Mouse (Mus musculus) macrophage (primary cell): Measurements from ENCODE around the gene Slc25a42. TPM values are rescaled to one million over a fixed set of nuclear protein-coding genes. Genes with fewer than 3 reads are reported as not detected.

Experiments used
- H3K27ac ChIP-seq: fragments of 350-480 bp; formaldehyde crosslinking; 2 replicates; pipeline ENCODE4 v1.9.0; 2021
- H3K36me3 ChIP-seq: fragments of 350-480 bp; formaldehyde crosslinking; 2 replicates; pipeline ENCODE4 v1.9.0; 2021; ENCODE audit errors: inconsistent target
- H3K4me3 ChIP-seq: fragments of 350-480 bp; formaldehyde crosslinking; 2 replicates; pipeline ENCODE4 v1.9.0; 2021; ENCODE audit errors: inconsistent target
- H3K79me2 ChIP-seq: fragments of 350-480 bp; formaldehyde crosslinking; 2 replicates; pipeline ENCODE4 v1.9.0; 2021; ENCODE audit errors: inconsistent target
- WGBS: methylation state at CpG from one replicate; pipeline ENCODE4 v1.1.7; 2026; ENCODE audit warnings: inconsistent platforms; ENCODE audit not compliant: missing documents; 5-methylcytosine and 5-hydroxymethylcytosine counted together
- polyA plus RNA-seq: library from polyadenylated mRNA; stranded (reverse); fragments of 250-400 nt; gene quantifications from 3 replicates; pipeline ENCODE4 v1.2.4, GENCODE M21; 2018; ENCODE audit warnings: inconsistent platforms

Slc25a42 gene
- polyA plus RNA-seq, 1 experiment from 2014 or later: 1.1 TPM

GRCm38 (mm10) chr8:70139026-70139857 lies 72.9 kb downstream of the Slc25a42 start, which contains the start of the genes Rfxank, Borcs8 and Mef2b:
Gene Rfxank (minus strand): TSS chr8:70139154.
Gene Borcs8 (plus strand): TSS chr8:70139499.
Gene Mef2b (plus strand): TSS chr8:70139711.
- Histone ChIP-seq H3K4me3 (peak within 1 kb of the TSS; percentile 98), H3K79me2 (peaks cover 14% of the 10 kb centered on the region), H3K27ac (peak within 1 kb of the TSS; percentile 52), H3K36me3 (peaks cover 43% of the 10 kb centered on the region; the same call in 1 of the 2 replicates)
- under 1% methylated on average over 46 of the region's 46 CpGs for WGBS

GRCm38 (mm10) chr8:70137890-70138289 lies 74.2 kb downstream of the Slc25a42 start:
- Histone ChIP-seq H3K4me3 (no peak overlapping the region; the same call in 1 of the 2 replicates), H3K36me3 (peaks cover 43% of the 10 kb centered on the region), H3K27ac (no peak overlapping the region), H3K79me2 (peaks cover 21% of the 10 kb centered on the region)
- 81% methylated on average over 3 of the region's 4 CpGs for WGBS

DNA sequence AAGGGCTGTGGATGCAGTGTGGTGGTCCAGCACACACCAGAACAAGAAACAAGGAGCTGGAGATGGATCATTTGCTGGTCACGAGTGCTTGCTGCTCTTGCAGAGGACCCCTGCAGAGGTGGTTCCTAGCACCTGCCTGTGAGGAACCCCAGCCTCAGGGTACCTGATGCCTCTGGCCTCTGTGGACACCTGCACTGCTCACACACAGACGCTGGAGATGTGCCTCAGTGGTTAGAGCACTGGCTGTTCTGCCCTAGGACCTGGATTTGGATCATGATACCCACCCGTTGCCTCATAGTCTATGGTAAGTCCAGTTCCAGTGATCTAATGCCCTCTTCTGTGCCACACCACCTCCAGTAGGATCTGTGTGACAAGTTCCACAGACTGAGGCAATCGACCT lies 75.5 kb downstream of the Slc25a42 start:
- peaks cover 34% of the 10 kb centered on the region for H3K36me3 ChIP-seq
- no peak overlapping the region for H3K27ac ChIP-seq
- H3K79me2 ChIP-seq: peaks cover 34% of the 10 kb centered on the region
- 92% methylated on average over 4 of the region's 4 CpGs for WGBS
- no peak overlapping the region for H3K4me3 ChIP-seq

- Histone ChIP-seq H3K79me2 (peaks cover 25% of the 10 kb centered on the region), H3K27ac (no peak overlapping the region), H3K4me3 (no peak overlapping the region), H3K36me3 (peaks cover 34% of the 10 kb centered on the region)
- 93% methylated on average over 7 of the region's 9 CpGs for WGBS
Measured at GRCm38 (mm10) chr8:70134931-70135330, 77.2 kb downstream of the Slc25a42 start.

Other genes starting within 250 kb of the Slc25a42 start
- 38.2 to 65.2 TPM (median 54.8 TPM) in 3 replicates for gene Gatad2a, start 215.9 kb downstream of the Slc25a42 start, polyA plus RNA-seq
- gene Mau2, start 169.6 kb downstream of the Slc25a42 start, polyA plus RNA-seq: 11.9 to 29.5 TPM (median 18.7 TPM) in 3 replicates
- gene Sugp1, start 169.5 kb downstream of the Slc25a42 start, polyA plus RNA-seq: 21.0 to 34.1 TPM (median 22.9 TPM) in 3 replicates
- gene Tm6sf2, start 139.4 kb downstream of the Slc25a42 start, polyA plus RNA-seq: 0.10 TPM in 1 of 3 replicates, not detected in the others
- gene Hapln4, start 128.8 kb downstream of the Slc25a42 start, polyA plus RNA-seq: 0.03 TPM in 1 of 3 replicates, not detected in the others
- not detected in 3 replicates for gene Ncan, start 91.4 kb downstream of the Slc25a42 start, polyA plus RNA-seq
- 18.4 to 44.2 TPM (median 25.7 TPM) in 3 replicates for gene Nr2c2ap, start 81.0 kb downstream of the Slc25a42 start, polyA plus RNA-seq
- gene Rfxank, start 73.2 kb downstream of the Slc25a42 start, polyA plus RNA-seq: 4.5 to 7.7 TPM (median 7.3 TPM) in 3 replicates
- gene Borcs8, start 72.8 kb downstream of the Slc25a42 start, polyA plus RNA-seq: 31.7 to 53.1 TPM (median 41.2 TPM) in 3 replicates
- not detected in 3 replicates for gene Mef2b, start 72.6 kb downstream of the Slc25a42 start, polyA plus RNA-seq
- 11.2 to 20.0 TPM (median 16.3 TPM) in 3 replicates for gene Tmem161a, start 39.9 kb downstream of the Slc25a42 start, polyA plus RNA-seq
- 4.7 to 13.3 TPM (median 13.0 TPM) in 3 replicates for gene Sugp2, start 21.9 kb upstream of the Slc25a42 start, polyA plus RNA-seq
- 1.4 to 8.6 TPM (median 4.8 TPM) in 3 replicates for gene Armc6, start 22.2 kb upstream of the Slc25a42 start, polyA plus RNA-seq
- 26.3 to 47.9 TPM (median 46.2 TPM) in 3 replicates for gene Homer3, start 70.5 kb upstream of the Slc25a42 start, polyA plus RNA-seq
- gene Ddx49, start 90.2 kb upstream of the Slc25a42 start, polyA plus RNA-seq: 17.5 to 26.0 TPM (median 20.5 TPM) in 3 replicates
- gene Cope, start 90.2 kb upstream of the Slc25a42 start, polyA plus RNA-seq: 78.2 to 115 TPM (median 98.8 TPM) in 3 replicates
- not detected in 3 replicates for gene Cers1, start 103.5 kb upstream of the Slc25a42 start, polyA plus RNA-seq
- not detected in 3 replicates for gene Gdf1, start 117.5 kb upstream of the Slc25a42 start, polyA plus RNA-seq
- 19.3 to 31.3 TPM (median 30.1 TPM) in 3 replicates for gene Upf1, start 141.0 kb upstream of the Slc25a42 start, polyA plus RNA-seq
- gene Comp, start 161.3 kb upstream of the Slc25a42 start, polyA plus RNA-seq: 0.20 to 0.42 TPM in 2 of 3 replicates, not detected in the other
- gene Crtc1, start 227.3 kb upstream of the Slc25a42 start, polyA plus RNA-seq: 3.6 to 9.4 TPM (median 4.1 TPM) in 3 replicates